Mouse (Mus musculus): ENCODE measurements at regions not wholly inside any gene's neighbourhood (a gene's known extent, or its start where the extent isn't known, plus 50 kb on each side); places are given as distances from the start of the nearest gene placed in this dataset.
A peak's percentile ranks its signal among the peaks of the same experiment; 100 is the strongest.

GRCm38 (mm10) chr7:72685803-72686202 lies 379.4 kb upstream of the Mctp2 start:
- no peak for ATAC-seq
- Histone ChIP-seq H3K4me1 (ENCODE audit: control insufficient read depth, insufficient read depth, low read depth, low read length) (no peaks in the 10 kb centered on the region), H3K4me3 (ENCODE audit: low read length) (no peak overlapping the region), H3K9ac (ENCODE audit: low read depth, low read length) (no peak overlapping the region), H3K27me3 (replicated peaks; ENCODE audit: control insufficient read depth, insufficient read depth, low read length) (no peaks in the 10 kb centered on the region), H3K4me2 (ENCODE audit: low read length) (no peak overlapping the region), H3K9me3 (ENCODE audit: control insufficient read depth, low read length) (no peaks in the 10 kb centered on the region), H3K36me3 (ENCODE audit: control insufficient read depth, insufficient read depth, low read length) (no peaks in the 10 kb centered on the region), H3K27ac (ENCODE audit: low read depth, low read length) (no peak overlapping the region)
- WGBS, result 53% methylated on average over 2 of the region's 2 CpGs

- Histone ChIP-seq H3K36me3 (ENCODE audit: control insufficient read depth, insufficient read depth, low read length) (no peaks in the 10 kb centered on the region), H3K27ac (ENCODE audit: low read depth, low read length) (no peak overlapping the region), H3K27me3 (replicated peaks; ENCODE audit: control insufficient read depth, insufficient read depth, low read length) (no peaks in the 10 kb centered on the region), H3K4me3 (ENCODE audit: low read length) (no peak overlapping the region), H3K9ac (ENCODE audit: low read depth, low read length) (no peak overlapping the region), H3K4me2 (ENCODE audit: low read length) (no peak overlapping the region), H3K9me3 (ENCODE audit: control insufficient read depth, low read length) (no peaks in the 10 kb centered on the region), H3K4me1 (ENCODE audit: control insufficient read depth, insufficient read depth, low read depth, low read length) (no peaks in the 10 kb centered on the region)
- WGBS, result 61% methylated on average over 4 of the region's 4 CpGs
- no peak for ATAC-seq
Observed at GRCm38 (mm10) chr7:72687356-72687755, 380.9 kb upstream of the Mctp2 start.

GRCm38 (mm10) chr7:72691396-72691795 lies 385.0 kb upstream of the Mctp2 start:
- Histone ChIP-seq H3K36me3 (ENCODE audit: control insufficient read depth, insufficient read depth, low read length) (no peaks in the 10 kb centered on the region), H3K4me2 (ENCODE audit: low read length) (no peak overlapping the region), H3K9ac (ENCODE audit: low read depth, low read length) (no peak overlapping the region), H3K4me3 (ENCODE audit: low read length) (no peak overlapping the region), H3K4me1 (ENCODE audit: control insufficient read depth, insufficient read depth, low read depth, low read length) (no peaks in the 10 kb centered on the region), H3K27me3 (replicated peaks; ENCODE audit: control insufficient read depth, insufficient read depth, low read length) (no peaks in the 10 kb centered on the region), H3K27ac (ENCODE audit: low read depth, low read length) (no peak overlapping the region), H3K9me3 (ENCODE audit: control insufficient read depth, low read length) (no peaks in the 10 kb centered on the region)
- WGBS, result 48% methylated on average over 3 of the region's 3 CpGs
- 0 out of 2 replicates have a peak, but pooled peaks have one; percentile 27 for ATAC-seq

GRCm38 (mm10) chr7:72691859-72692258 lies 385.5 kb upstream of the Mctp2 start:
- Histone ChIP-seq H3K9me3 (ENCODE audit: control insufficient read depth, low read length) (no peaks in the 10 kb centered on the region), H3K27ac (ENCODE audit: low read depth, low read length) (no peak overlapping the region), H3K4me2 (ENCODE audit: low read length) (no peak overlapping the region), H3K4me1 (ENCODE audit: control insufficient read depth, insufficient read depth, low read depth, low read length) (no peaks in the 10 kb centered on the region), H3K9ac (ENCODE audit: low read depth, low read length) (no peak overlapping the region), H3K36me3 (ENCODE audit: control insufficient read depth, insufficient read depth, low read length) (no peaks in the 10 kb centered on the region), H3K27me3 (replicated peaks; ENCODE audit: control insufficient read depth, insufficient read depth, low read length) (no peaks in the 10 kb centered on the region), H3K4me3 (ENCODE audit: low read length) (no peak overlapping the region)
- WGBS, result 71% methylated on average over 9 of the region's 9 CpGs
- no peak; the same call in 1 of the 2 replicates for ATAC-seq

GRCm38 (mm10) chr7:72696736-72697135 lies 390.3 kb upstream of the Mctp2 start:
- H3K27me3 ChIP-seq (replicated peaks; ENCODE audit: control insufficient read depth, insufficient read depth, low read length), result no peaks in the 10 kb centered on the region
- 89% methylated on average over 3 of the region's 3 CpGs for WGBS
- no peaks in the 10 kb centered on the region for H3K9me3 ChIP-seq (ENCODE audit: control insufficient read depth, low read length)
- no peak for ATAC-seq
- H3K4me2 ChIP-seq (ENCODE audit: low read length), result no peak overlapping the region
- no peak overlapping the region for H3K4me3 ChIP-seq (ENCODE audit: low read length)
- no peak overlapping the region for H3K27ac ChIP-seq (ENCODE audit: low read depth, low read length)
- H3K4me1 ChIP-seq (ENCODE audit: control insufficient read depth, insufficient read depth, low read depth, low read length), result no peaks in the 10 kb centered on the region
- H3K36me3 ChIP-seq (ENCODE audit: control insufficient read depth, insufficient read depth, low read length), result no peaks in the 10 kb centered on the region
- no peak overlapping the region for H3K9ac ChIP-seq (ENCODE audit: low read depth, low read length)

DNA sequence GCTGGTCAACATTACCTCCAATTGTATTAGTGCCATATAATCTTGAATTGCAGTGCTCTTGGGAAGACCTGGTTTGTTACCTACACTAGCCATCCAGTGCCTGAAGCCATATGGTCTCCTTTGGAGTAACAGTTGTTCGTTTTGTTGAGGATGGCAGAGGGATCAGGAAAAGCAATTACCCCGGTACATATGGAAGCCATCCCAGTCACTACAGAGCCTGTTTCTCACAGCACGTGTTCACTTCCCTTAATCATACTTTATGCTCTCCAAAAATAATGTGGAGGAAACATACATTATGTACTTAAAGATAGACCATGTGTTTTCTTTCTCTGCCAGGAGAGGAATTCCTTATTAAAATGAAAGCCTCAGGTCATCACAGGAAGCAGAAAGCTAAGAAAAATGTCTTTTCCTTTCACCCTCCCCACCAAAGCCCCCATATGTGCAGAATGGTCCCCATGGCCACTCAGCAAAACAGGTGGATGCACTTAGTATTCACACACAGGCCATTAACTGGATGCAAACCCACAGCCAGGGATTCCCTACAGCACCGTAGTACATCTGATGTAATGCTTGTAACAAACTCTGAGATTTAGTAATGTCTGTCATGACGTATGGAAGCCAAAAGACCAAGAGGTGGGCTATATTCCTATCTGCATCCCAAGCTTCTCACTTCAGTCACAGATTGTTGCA lies 397.4 kb upstream of the Mctp2 start:
- ATAC-seq, result no peak
- no peaks in the 10 kb centered on the region for H3K36me3 ChIP-seq (ENCODE audit: control insufficient read depth, insufficient read depth, low read length)
- WGBS, result 74% methylated on average over 5 of the region's 5 CpGs
- H3K9me3 ChIP-seq (ENCODE audit: control insufficient read depth, low read length), result no peaks in the 10 kb centered on the region
- no peaks in the 10 kb centered on the region for H3K4me1 ChIP-seq (ENCODE audit: control insufficient read depth, insufficient read depth, low read depth, low read length)
- no peak overlapping the region for H3K9ac ChIP-seq (ENCODE audit: low read depth, low read length)
- no peak overlapping the region for H3K4me3 ChIP-seq (ENCODE audit: low read length)
- H3K27me3 ChIP-seq (replicated peaks; ENCODE audit: control insufficient read depth, insufficient read depth, low read length), result no peaks in the 10 kb centered on the region
- no peak overlapping the region for H3K27ac ChIP-seq (ENCODE audit: low read depth, low read length)
- H3K4me2 ChIP-seq (ENCODE audit: low read length), result no peak overlapping the region

GRCm38 (mm10) chr7:72711193-72712131 lies 405.1 kb upstream of the Mctp2 start:
- H3K4me2 ChIP-seq (ENCODE audit: low read length), result no peak overlapping the region
- no peaks in the 10 kb centered on the region for H3K9me3 ChIP-seq (ENCODE audit: control insufficient read depth, low read length)
- 60% methylated on average over 8 of the region's 8 CpGs for WGBS
- H3K36me3 ChIP-seq (ENCODE audit: control insufficient read depth, insufficient read depth, low read length), result no peaks in the 10 kb centered on the region
- no peaks in the 10 kb centered on the region for H3K27me3 ChIP-seq (replicated peaks; ENCODE audit: control insufficient read depth, insufficient read depth, low read length)
- no peak overlapping the region for H3K27ac ChIP-seq (ENCODE audit: low read depth, low read length)
- no peak overlapping the region for H3K4me3 ChIP-seq (ENCODE audit: low read length)
- no peaks in the 10 kb centered on the region for H3K4me1 ChIP-seq (ENCODE audit: control insufficient read depth, insufficient read depth, low read depth, low read length)
- no peak for ATAC-seq
- no peak overlapping the region for H3K9ac ChIP-seq (ENCODE audit: low read depth, low read length)

GRCm38 (mm10) chr7:72715401-72715800 lies 409.0 kb upstream of the Mctp2 start:
- Histone ChIP-seq H3K9ac (ENCODE audit: low read depth, low read length) (no peak overlapping the region), H3K9me3 (ENCODE audit: control insufficient read depth, low read length) (no peaks in the 10 kb centered on the region), H3K4me2 (ENCODE audit: low read length) (no peak overlapping the region), H3K36me3 (ENCODE audit: control insufficient read depth, insufficient read depth, low read length) (no peaks in the 10 kb centered on the region), H3K4me3 (ENCODE audit: low read length) (no peak overlapping the region), H3K27ac (ENCODE audit: low read depth, low read length) (no peak overlapping the region), H3K27me3 (replicated peaks; ENCODE audit: control insufficient read depth, insufficient read depth, low read length) (no peaks in the 10 kb centered on the region), H3K4me1 (ENCODE audit: control insufficient read depth, insufficient read depth, low read depth, low read length) (no peaks in the 10 kb centered on the region)
- no peak for ATAC-seq
- 72% methylated on average over 5 of the region's 5 CpGs for whole genome bisulfite sequencing

DNA sequence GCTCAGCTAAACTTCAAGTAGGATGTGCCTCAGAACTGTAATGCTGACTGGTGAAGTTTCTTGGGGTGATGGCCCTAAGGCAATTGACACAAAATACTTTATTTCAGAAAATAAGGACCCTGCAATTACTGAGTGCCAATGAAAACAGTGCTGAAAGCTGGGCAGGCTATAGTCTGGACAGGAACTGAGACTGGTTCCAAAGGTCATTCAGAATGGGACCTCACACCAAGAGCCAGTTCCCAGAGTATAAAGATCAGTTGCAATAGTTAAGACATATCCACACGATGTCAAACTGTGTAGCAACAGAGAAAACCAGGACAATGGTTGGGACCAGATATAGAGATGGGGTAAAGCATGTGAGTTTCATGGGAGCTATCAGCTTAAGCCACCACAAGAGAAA lies 409.6 kb upstream of the Mctp2 start:
- 76% methylated on average over 1 of the region's 1 CpGs for WGBS
- no peak overlapping the region for H3K4me2 ChIP-seq (ENCODE audit: low read length)
- no peak overlapping the region for H3K27ac ChIP-seq (ENCODE audit: low read depth, low read length)
- H3K36me3 ChIP-seq (ENCODE audit: control insufficient read depth, insufficient read depth, low read length), result no peaks in the 10 kb centered on the region
- ATAC-seq, result no peak
- H3K9ac ChIP-seq (ENCODE audit: low read depth, low read length), result no peak overlapping the region
- H3K27me3 ChIP-seq (replicated peaks; ENCODE audit: control insufficient read depth, insufficient read depth, low read length), result no peaks in the 10 kb centered on the region
- H3K9me3 ChIP-seq (ENCODE audit: control insufficient read depth, low read length), result no peaks in the 10 kb centered on the region
- no peak overlapping the region for H3K4me3 ChIP-seq (ENCODE audit: low read length)
- no peaks in the 10 kb centered on the region for H3K4me1 ChIP-seq (ENCODE audit: control insufficient read depth, insufficient read depth, low read depth, low read length)
